Mouse (Mus musculus) ES-E14 (cell line): Measurements from ENCODE around the gene Alad.

Experiments used
- CHD2 ChIP-seq: IDR thresholded peaks from 2 replicates; pipeline ENCODE4 v1.6.1; 2014; ENCODE audit warnings: mild to moderate bottlenecking, low read depth, low read length, inconsistent platforms
- HCFC1 ChIP-seq: IDR thresholded peaks from 2 replicates; pipeline ENCODE4 v1.6.1; 2012; ENCODE audit warnings: low read length, inconsistent platforms, borderline replicate concordance; ENCODE audit not compliant: insufficient read depth
- MAFK ChIP-seq: IDR thresholded peaks from 2 replicates; pipeline ENCODE4 v1.6.1; 2014; ENCODE audit warnings: mild to moderate bottlenecking, low read depth, low read length, inconsistent platforms; ENCODE audit not compliant: insufficient read depth
- ZNF384 ChIP-seq: IDR thresholded peaks from 2 replicates; pipeline ENCODE4 v1.6.1; 2012; ENCODE audit warnings: low read depth, low read length, inconsistent platforms

GRCm38 (mm10) chr4:62568359-62568758, 48.6 kb upstream of the Alad start:
- TF ChIP-seq ZNF384 (no peak), HCFC1 (no peak), CHD2 (no peak), MAFK (no peak)
